Mouse (Mus musculus) heart, postnatal 25 days (tissue): ENCODE measurements around the gene Snx29. TPM values are rescaled to one million over a fixed set of nuclear protein-coding genes. Genes with fewer than 3 reads are reported as not detected.

Experiments used
- DNase-seq: peaks from one replicate; pipeline ENCODE4 v3.0.0; 2022; ENCODE audit warnings: low spot score
- intact Hi-C: fragments of 180-260 bp; cut with DNase I; formaldehyde crosslinking; loops from one replicate; pipeline ENCODE4 v1.15.1; 2025
- total RNA-seq, 2 experiments: library from RNA; stranded (reverse); gene quantifications; 2 replicates each; pipeline ENCODE4 v1.2.3; 2021

The Snx29 gene
- total RNA-seq, 2 experiments from 2014 or later, result 9.6 to 12.4 TPM

DNA sequence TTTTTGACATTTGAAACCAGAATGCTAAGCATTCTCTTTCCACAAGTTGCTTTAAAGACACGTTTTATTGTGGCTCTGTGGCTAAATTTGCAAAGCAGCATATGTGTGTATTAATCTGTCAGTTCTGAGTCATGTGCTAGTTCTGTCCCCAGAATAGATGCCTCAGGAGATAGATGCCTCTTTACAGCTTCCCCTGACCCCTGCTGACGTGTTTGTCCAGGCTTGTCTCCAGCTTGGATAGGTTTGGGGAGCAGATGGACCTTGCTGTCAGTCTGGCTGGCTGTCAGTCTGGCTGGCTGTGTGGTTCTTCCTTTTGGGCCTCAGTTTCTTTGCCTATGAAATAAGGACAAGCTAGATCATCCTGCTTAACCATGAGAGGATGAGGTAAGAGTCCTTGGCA lies 292.9 kb downstream of the Snx29 start:
- no peak for DNase-seq
- intact Hi-C loops, result no loop called here

DNA sequence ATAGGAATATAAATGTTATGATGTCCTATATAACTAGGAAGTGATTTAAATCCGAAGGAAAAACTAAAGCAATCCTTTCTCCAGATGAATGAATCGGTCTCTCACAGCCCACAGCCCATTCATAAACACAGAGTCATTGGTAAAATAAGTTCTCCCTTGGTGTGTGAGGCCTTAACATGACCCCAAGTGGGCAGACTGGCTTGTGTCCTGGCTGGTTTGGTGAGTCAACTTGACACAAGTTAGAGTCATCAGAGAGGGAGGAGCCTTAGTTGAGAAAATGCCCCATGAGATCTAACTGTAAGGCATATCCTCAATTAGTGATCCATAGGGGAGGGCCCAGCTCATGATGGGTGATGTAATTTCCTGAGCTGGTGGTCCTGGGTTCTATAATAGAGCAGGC lies 297.2 kb downstream of the Snx29 start:
- intact Hi-C loops, result no loop called here
- DNase-seq, result no peak

DNA sequence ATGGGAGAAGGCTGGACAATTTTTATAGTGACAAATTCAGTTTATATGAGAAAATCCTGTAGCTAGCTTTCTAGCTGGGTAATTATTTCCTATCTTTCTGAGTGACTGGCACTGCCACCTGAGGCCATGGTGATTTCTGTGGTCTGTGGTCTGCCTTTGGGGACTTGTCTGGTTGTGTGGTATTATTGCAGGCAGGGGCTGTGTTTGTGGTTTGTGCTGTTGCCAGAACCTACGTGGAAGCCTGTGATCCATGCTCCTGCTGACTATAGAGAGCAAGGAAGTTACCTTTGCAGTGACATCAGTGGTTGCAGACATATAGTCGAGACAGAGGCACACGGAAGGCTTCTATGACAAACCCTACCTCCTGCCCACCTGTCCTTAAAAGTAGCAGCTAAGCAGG lies 298.3 kb downstream of the Snx29 start:
- intact Hi-C loops, result no loop called here
- no peak for DNase-seq

DNA sequence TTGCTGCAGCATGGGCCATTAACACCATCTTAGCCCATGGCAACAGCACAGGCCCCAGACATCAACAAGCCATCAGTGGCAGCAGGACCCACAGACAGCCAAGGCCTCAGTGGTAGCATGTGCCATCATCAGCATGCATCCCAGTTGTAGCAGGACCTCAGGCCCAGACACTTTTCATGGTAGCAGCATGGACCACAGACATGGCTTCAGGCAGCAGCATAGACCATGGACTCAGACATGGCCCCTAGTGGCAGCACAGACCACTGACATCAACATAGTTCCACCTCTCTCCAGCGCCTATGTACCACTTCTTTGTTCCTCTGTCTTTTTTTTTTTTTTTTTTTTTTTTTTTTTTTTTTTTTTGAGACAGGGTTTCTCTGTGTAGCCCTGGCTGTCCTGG lies 299.0 kb downstream of the Snx29 start:
- intact Hi-C loops, result no loop called here
- DNase-seq, result no peak

DNA sequence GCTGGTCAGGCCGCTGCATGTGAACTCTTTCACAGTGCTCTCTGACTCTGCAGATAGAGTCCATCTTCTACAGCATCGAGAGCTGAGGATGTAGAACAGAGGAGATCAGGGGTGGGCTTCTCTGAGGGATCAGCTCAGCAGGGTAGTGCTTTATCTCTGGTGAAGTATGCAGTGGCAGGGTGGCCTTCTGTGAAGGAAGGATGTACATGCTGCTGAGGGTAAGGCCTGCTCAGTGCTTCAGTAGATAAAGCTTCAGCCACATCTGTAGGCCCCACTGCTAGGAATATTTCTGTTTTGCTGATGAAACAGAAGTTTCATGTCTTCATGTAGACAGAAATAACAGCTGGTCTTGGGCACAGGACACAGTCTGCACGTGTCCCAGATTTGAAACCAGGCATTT lies 300.3 kb downstream of the Snx29 start:
- intact Hi-C loops, result no loop called here
- DNase-seq, result no peak

DNA sequence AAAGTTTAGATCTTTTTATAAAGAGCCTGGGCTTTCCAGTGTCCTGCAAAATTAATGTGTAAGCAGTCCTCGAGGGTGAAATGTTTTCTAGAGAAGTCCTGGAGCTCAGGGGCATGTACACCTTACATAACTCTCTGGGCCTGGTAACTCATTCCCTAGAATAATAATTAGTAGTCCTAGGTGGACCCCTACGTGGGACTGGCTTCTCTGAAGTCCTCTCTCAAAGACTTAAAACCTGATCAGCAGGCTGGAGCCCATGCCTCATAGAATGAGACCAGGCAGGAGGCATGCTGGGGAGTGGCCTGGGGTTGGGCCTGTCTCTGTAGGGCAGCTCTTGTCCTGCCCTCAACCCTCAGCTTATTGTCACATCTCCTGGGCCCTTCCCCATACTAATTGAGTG lies 301.4 kb downstream of the Snx29 start:
- intact Hi-C loops, result no loop called here
- DNase-seq, result no peak

DNA sequence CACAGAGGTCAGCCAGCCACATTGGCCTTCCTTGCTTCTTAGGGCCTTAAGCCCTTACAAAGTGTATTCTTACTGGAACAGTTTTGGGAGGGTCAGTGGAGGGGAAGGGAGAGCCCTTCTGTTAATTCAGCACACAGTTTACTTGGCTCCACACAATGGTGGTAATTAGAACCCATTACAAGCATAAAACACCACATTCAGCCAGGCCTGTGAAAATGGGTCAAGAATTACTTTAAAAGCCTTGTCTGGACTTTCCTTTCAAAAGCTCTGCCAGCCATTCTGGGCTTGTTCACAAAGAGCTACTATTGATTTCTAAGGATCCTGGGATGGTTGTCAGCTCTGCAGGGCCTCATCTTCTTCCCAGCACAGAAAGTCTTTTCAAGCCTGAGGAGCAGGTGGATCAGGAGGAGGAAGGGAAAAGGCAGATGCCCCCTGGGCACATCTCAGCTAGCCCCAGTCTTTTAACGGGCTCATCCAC lies 303.3 kb downstream of the Snx29 start:
- DNase-seq, result no peak
- intact Hi-C loops, result no loop called here

DNA sequence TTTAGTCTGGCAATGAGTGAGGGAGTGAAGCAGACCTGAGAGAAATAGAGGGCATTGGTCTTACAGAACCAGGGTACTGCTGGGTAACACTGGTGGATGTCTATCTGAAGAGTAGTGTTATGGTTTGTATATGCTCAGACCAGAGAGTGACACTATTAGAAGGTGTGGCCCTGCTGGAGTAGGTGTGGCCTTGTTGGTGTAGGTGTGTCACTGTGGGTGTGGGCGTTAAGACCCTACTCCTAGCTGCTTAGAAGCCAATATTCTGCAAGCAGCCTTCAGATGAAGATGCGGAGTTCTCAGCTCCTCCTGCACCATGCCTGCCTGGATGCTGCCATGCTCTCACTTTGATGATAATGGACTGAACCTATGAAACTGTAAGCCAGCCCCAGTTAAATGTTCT lies 303.9 kb downstream of the Snx29 start:
- DNase-seq, result no peak
- intact Hi-C loops, result no loop called here

DNA sequence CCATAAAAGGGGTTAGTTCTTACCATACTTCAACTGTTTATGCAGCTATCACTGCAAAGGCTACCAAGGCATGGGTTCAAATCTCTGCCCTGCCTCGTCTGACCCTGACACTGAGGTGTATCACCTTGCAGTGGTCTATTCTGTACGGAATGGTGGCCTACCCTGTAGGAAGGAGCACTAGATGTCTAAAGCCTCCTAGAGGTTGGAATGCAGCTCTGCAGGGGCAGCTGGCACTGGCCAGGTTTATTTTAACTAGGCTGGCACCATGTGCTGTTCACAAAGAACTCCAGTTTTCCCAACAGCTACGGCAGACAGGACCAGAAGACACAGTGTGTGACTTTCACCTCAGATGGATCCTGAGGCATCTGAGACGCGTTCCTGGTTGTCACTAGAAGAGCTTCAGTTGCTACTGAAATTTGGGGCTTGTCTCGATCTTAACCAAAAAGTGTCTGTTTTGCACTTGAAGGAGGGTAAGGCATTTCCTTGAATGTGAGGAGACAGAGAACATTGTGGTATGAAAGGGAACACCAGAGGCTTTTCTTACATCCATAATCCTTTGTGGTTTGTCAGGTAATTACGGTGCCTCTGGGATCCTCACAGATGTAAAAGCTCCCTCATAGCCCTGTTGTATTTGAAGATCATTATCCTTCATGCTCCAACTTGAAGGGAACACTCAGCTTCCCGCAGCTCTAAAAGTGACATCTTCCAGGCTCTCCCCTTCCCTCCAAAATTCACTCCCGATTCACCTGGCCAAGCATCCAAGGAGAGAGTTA lies 305.3 kb downstream of the Snx29 start:
- intact Hi-C loops, result no loop called here
- no peak for DNase-seq

DNA sequence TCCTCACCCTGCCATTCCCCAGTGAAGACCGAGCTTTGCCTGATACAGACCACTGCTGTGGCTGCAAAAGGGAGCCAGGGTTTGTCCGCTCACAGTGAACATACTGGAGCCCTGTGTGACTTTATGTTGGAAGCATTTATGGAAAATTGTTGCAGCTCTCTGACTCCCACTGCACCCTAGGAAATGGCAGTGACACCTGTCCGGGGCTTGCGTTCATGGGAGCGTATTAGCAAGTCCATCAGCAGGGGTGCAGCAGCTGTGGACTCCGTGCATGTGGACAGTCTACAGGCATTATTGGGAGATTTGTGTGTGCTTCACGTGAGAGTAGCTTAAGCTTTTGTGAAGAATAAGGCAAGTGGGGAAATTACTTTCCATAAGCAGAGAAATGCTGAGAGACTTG lies 307.0 kb downstream of the Snx29 start:
- no peak for DNase-seq
- intact Hi-C loops, result no loop called here

DNA sequence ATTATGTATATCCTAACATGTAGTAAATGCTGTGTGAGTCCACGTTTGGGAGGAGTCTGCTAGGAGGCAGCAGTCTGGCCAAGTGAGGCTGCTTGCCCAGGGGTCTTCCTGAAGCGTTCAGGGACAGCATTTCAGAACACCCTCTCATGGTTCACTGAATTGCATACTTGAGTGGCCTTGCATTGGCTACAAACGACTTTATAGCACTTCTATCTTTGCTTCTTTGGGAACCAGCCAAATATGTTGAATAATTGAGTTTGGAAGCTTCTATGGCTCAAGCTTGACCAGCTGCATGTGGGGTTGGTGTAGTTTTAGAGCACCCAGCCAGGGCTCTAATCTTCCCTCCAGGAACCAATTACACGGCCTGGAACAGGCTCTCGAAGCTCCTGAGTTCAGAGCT lies 307.8 kb downstream of the Snx29 start:
- DNase-seq, result no peak
- intact Hi-C loops, result no loop called here

DNA sequence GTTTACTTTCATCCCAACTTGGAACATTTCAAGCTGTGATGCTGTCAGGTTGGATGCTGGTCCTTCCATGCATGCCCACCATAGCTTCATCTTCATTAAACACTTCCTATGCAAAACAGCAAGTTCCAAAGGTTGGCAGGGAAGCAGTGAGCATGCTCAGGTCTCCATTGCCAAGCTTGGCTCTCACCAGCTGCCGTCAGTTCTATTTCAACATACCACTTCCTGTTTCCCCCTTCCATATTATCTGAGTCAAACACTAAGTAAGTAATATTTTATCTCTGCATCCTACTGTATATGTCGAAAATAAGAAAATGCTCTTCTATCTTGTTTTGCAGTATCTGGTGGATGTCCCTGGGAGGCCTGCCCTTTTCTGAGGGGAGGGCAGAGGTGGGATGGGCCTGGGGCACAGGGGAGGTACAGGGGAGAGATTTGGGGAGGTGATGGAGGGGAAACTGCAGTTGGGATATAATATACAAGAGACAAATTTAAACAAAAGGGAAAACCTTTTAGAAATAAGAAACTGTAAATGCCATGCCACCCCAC lies 309.6 kb downstream of the Snx29 start:
- intact Hi-C loops, result no loop called here
- no peak for DNase-seq

DNA sequence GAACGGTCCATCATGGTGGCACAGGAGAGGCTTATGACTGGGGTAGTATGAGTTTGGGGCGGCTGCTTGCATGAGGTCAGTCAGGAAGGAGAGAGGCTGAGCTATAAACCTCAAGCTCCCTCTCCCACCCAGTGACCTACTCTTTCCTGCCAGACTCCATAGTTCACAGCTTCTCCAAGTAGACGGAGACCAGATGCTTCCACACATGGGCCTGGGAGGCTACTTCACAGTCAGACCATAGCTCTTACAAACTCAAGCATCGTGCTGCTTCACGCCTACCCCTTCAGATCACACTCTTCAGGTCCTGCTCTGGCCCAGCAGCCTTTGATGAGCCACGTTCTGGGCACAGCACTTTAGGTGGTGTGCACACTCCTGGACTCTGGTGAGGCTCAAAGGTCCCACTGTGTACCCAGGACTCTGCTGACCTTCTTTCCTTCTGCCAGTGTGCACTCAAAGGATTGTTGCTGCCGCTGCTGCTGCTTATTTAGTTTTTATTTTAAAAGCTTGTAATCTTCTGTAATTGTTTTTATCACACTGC lies 313.6 kb downstream of the Snx29 start:
- intact Hi-C loops, result no loop called here
- DNase-seq, result no peak

DNA sequence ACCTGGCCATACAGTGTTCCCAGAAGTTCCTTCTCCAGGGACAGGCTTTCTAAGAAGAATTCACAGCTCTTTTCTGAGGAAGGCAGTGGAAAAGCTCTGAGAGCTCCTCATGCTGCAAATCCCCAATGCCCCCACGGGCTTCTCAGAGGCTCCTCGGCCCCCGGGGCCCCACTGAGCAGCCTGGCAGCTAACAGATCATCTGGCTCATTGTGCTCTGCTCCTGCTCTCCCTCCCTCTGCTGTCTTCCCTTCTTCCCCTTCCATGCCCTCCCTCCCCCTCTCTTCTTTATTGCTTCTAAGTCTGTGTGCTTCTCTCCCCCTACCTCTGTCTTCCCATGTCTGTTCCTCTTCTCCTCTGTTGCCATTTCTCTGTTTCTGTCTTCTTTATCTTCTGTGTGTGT lies 314.2 kb downstream of the Snx29 start:
- no peak for DNase-seq
- intact Hi-C loops, result no loop called here

DNA sequence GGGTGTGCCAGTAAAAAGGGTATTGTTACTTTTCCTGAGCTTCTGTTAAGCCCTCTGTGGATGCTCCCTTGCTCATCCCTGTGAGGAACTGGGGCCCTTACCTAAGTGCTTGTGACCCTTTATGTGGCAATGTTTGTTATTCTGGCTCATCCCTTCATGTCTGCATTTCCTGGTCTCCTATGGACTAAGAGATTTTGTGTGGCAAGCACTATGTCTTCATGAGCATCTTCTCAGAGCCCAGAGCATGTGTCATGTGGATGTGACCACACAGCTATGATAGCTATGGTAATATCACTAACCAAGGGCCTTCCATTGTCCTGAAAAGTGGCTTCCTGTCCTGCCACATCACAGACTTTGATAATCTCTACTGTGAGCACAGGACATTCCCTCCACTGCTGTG lies 315.1 kb downstream of the Snx29 start:
- no peak for DNase-seq
- intact Hi-C loops, result no loop called here

DNA sequence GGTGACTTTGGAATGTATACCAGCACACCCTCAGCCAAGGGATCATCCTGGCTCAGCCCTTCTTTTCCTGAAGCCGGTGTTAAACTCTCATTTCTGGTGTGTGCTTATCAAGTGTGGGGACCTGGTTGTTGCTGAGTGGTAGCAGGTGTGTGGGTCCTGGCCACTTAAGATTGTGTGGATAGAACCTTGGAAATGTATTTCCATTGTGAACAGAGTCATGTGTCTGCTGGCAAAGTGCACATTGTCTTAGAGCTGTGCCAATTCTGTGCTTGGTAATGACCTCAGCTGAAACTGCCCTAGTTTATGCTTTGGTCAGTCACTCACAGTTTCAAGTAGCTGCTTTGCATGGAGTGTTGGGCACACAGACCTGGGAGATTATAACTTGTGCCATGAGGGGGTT lies 316.0 kb downstream of the Snx29 start:
- intact Hi-C loops, result no loop called here
- no peak for DNase-seq

DNA sequence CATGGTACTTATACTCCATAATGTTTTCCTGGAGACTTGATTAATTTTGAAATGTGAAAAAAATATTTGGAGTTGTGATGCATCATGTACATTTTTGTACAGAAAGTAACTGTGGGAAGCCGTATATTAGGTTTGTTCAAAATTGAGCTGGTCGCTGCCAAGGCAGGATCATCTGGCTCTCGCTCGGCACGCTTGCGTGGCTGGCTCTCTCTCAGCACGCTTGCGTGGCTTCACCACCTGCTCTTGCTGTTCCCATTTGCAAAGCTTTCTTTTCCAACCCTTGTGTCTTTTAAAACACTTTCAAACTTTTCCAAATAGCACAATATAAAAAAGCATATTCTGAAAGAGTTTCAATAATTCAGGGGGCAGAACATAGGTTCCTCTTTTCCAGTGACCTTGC lies 317.2 kb downstream of the Snx29 start:
- no peak for DNase-seq
- intact Hi-C loops, result no loop called here

DNA sequence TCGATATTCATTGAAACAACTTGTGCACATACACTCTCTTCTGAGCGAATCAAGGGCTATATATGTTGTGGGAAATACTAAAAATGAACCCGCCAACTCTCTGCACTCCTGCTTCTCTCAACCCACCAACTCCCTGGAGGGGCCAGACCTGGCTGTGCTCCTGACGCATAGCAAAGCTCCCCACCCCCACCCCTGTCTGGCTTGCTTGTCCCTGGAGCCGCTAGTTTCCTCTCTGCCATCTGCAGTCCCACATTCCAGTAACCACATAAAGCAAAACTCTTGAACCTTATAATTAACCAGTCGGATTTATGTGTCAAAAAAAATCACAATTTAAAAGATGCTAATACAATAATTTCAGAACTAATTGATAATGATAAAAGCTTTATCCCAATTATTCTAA lies 320.9 kb downstream of the Snx29 start:
- DNase-seq, result no peak
- intact Hi-C loops, result no loop called here

DNA sequence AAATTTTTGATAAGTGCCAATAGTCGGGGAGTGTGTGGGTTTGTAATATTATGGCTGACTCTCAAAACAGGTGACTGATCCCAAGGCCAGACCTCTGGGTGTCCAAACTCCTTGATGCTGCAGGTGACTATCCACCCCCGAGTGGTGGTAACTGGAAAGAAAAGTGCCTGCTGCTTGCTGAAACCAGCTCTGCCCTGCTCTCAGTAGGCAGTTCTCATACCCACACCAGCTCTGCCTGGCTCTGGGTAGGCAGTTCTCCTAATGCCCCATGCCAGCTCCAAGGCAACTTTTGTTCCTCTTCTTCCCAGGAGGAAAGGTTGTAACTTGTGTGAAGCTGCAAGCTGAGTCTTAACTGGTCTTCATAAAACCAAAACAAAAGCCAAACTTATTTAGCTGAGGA lies 321.7 kb downstream of the Snx29 start:
- DNase-seq, result no peak

DNA sequence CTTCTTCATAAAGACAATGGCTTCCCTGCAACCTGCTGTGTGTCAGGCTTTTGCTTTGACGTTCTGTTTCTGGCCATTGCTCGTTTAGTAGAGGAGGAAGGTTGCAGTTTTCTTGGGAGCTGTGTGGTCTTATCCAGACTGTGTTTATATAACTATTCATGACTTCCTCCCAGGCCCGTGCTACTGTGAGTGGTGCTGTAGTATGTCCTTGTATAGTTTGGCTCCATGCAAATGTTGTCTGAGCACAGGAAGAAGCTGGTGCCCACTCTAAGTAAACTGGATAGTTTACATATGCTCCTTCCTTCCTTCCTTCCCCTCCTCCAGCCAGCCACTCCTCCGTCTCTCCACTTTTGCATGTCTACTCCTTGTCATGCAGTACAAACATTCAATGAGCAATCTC lies 323.0 kb downstream of the Snx29 start:
- intact Hi-C loops, result no loop called here
- no peak for DNase-seq

More for the DNA sequence above, 321.7 kb downstream of the Snx29 start:
- intact Hi-C loops, result no loop called here

DNA sequence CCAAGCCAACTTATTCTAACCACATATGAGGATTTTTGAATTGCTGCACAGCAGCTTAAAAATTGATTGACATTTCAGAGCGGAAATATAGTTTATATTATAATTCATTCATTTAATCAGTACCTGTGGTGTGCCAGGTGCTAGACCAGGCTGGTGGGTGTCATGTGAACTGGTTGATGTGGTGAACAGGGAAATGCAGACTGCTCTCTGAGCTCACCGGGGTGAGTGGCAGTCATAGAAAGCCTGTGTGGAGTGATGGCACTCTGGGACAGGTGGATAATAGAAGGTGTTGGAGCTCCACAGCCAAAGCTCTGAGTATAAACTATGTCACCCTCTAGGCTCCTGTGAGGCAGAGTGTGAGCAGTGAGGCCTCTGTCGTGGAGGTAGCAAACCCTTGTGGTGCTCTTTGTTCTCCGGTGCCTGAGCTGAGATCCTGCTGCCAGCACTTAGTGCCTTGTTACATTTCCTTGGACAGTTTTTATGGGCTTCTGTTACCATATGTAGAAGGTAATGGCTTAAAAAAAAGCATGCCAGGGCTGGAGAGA lies 324.1 kb downstream of the Snx29 start:
- intact Hi-C loops, result no loop called here
- no peak for DNase-seq
